Mouse (Mus musculus) hindbrain, embryonic 11.5 days (tissue): ENCODE measurements around the gene D630045J12Rik. TPM values are rescaled to one million over a fixed set of nuclear protein-coding genes. Genes with fewer than 3 reads are reported as not detected.

Source experiments
- ATAC-seq: fragments of 200-750 bp; cut with Nextera tagmentation; 2 replicates; pipeline ENCODE4 v1.8.0; 2017; ENCODE audit warnings: mild to moderate bottlenecking, moderate TSS enrichment, moderate library complexity; ENCODE audit not compliant: low FRiP score
- DNase-seq: peaks from one replicate; pipeline ENCODE4 v3.0.0-alpha.2; 2015; ENCODE audit warnings: low spot score
- H3K27ac ChIP-seq: fragments of 300-500 bp; sonication (generic); 2 replicates; pipeline ENCODE4 v1.5.1; 2014; ENCODE audit warnings: mild to moderate bottlenecking, low read depth, low read length
- H3K27me3 ChIP-seq: fragments of 300-500 bp; sonication (generic); 2 replicates; pipeline ENCODE4 v1.6.1; 2014; ENCODE audit warnings: mild to moderate bottlenecking, low read length, moderate library complexity, mixed read lengths; ENCODE audit not compliant: control insufficient read depth, insufficient read depth
- H3K36me3 ChIP-seq: fragments of 300-500 bp; sonication (generic); 2 replicates; pipeline ENCODE4 v1.6.1; 2014; ENCODE audit warnings: mild to moderate bottlenecking, low read length, moderate library complexity, mixed read lengths; ENCODE audit not compliant: control insufficient read depth, insufficient read depth
- H3K4me1 ChIP-seq: fragments of 300-500 bp; sonication (generic); replicated peaks from 2 replicates; pipeline ENCODE4 v1.6.1; 2014; ENCODE audit warnings: low read length, mixed read lengths; ENCODE audit not compliant: control insufficient read depth, insufficient read depth
- H3K4me2 ChIP-seq: fragments of 300-500 bp; sonication (generic); replicated peaks from 2 replicates; pipeline ENCODE4 v1.6.1; 2014; ENCODE audit warnings: mild to moderate bottlenecking, low read depth, low read length
- H3K4me3 ChIP-seq: fragments of 300-500 bp; sonication (generic); 2 replicates; pipeline ENCODE4 v1.5.1; 2014; ENCODE audit warnings: low read depth, low read length
- H3K9ac ChIP-seq: fragments of 300-500 bp; sonication (generic); 2 replicates; pipeline ENCODE4 v1.6.1; 2014; ENCODE audit warnings: low read depth, low read length
- H3K9me3 ChIP-seq: fragments of 300-500 bp; sonication (generic); 2 replicates; pipeline ENCODE4 v1.6.1; 2016; ENCODE audit warnings: low read length; ENCODE audit not compliant: control insufficient read depth
- WGBS: fragments of 180-500 bp; shearing (Covaris S2); extraction: QIAGEN DNeasy Blood & Tissue Kit; methylation state at CpG from one replicate; pipeline ENCODE4 v1.1.7; 2014; 5-methylcytosine and 5-hydroxymethylcytosine counted together
- polyA plus RNA-seq: library from polyadenylated mRNA; unstranded; fragments of >200 nt; fragmentation: Nextera tagmentation; extraction: Ambion mirVana; gene quantifications from 2 replicates; pipeline ENCODE4 v1.2.1, GENCODE M21; 2014

Gene D630045J12Rik
- polyA plus RNA-seq, 1 experiment from 2014 or later, result 13.2 TPM

GRCm38 (mm10) chr6:38203820-38204219 lies 50.0 kb downstream of the D630045J12Rik start:
- no peak for ATAC-seq
- 66% methylated on average over 4 of the region's 4 CpGs for WGBS
- no peak overlapping the region for H3K27ac ChIP-seq
- H3K27me3 ChIP-seq, result no peaks in the 10 kb centered on the region
- no peaks in the 10 kb centered on the region for H3K36me3 ChIP-seq
- no peak overlapping the region for H3K4me2 ChIP-seq
- DNase-seq, result no peak
- H3K9me3 ChIP-seq, result no peaks in the 10 kb centered on the region
- no peak overlapping the region for H3K4me3 ChIP-seq
- H3K9ac ChIP-seq, result no peak overlapping the region
- H3K4me1 ChIP-seq, result peaks cover 2% of the 10 kb centered on the region

DNA sequence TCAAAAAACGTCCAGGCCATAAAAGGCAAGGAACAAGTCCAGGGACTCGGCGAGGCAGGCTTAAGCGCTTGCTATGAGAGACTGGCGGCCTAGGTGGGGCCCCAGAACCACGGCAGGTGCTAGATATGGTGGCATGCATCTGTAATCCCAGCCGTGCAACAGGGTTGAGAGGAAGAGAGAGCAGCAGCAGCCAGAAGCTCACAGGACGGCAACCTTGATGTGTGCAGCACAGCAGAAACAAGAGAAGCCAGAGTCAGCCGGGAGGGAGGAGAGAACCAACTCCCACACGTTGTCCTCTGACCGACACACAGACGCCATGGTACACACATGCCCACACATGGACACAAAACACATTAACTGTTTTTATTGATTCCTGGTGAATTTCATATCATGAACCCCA lies 51.0 kb downstream of the D630045J12Rik start:
- H3K9me3 ChIP-seq, result no peaks in the 10 kb centered on the region
- H3K27me3 ChIP-seq, result no peaks in the 10 kb centered on the region
- WGBS, result 81% methylated on average over 12 of the region's 12 CpGs
- ATAC-seq, result no peak
- no peak overlapping the region for H3K9ac ChIP-seq
- no peak overlapping the region for H3K27ac ChIP-seq
- H3K4me2 ChIP-seq, result no peak overlapping the region
- H3K4me1 ChIP-seq, result peaks cover 2% of the 10 kb centered on the region
- no peak overlapping the region for H3K4me3 ChIP-seq
- DNase-seq, result no peak
- no peaks in the 10 kb centered on the region for H3K36me3 ChIP-seq

GRCm38 (mm10) chr6:38201495-38201894 lies 52.3 kb downstream of the D630045J12Rik start:
- DNase-seq, result no peak
- Histone ChIP-seq H3K27ac (no peak overlapping the region), H3K9ac (no peak overlapping the region), H3K9me3 (no peaks in the 10 kb centered on the region), H3K36me3 (no peaks in the 10 kb centered on the region), H3K27me3 (no peaks in the 10 kb centered on the region), H3K4me2 (no peak overlapping the region), H3K4me3 (no peak overlapping the region), H3K4me1 (no peaks in the 10 kb centered on the region)
- no peak for ATAC-seq
- WGBS, result 70% methylated on average over 5 of the region's 5 CpGs

- Histone ChIP-seq H3K4me3 (no peak overlapping the region), H3K4me1 (no peaks in the 10 kb centered on the region), H3K4me2 (no peak overlapping the region), H3K27ac (no peak overlapping the region), H3K36me3 (peaks cover 6% of the 10 kb centered on the region; the same call in 1 of the 2 replicates), H3K9ac (no peak overlapping the region), H3K27me3 (no peaks in the 10 kb centered on the region), H3K9me3 (no peaks in the 10 kb centered on the region)
- DNase-seq (no peak), ATAC-seq (no peak)
- WGBS, result 91% methylated on average over 6 of the region's 6 CpGs
Observed at GRCm38 (mm10) chr6:38199599-38199998, 54.2 kb downstream of the D630045J12Rik start.

- ATAC-seq (no peak), DNase-seq (no peak)
- Histone ChIP-seq H3K4me3 (no peak overlapping the region), H3K4me2 (no peak overlapping the region), H3K9me3 (no peaks in the 10 kb centered on the region), H3K4me1 (no peaks in the 10 kb centered on the region), H3K27ac (no peak overlapping the region), H3K27me3 (no peaks in the 10 kb centered on the region), H3K36me3 (peaks cover 6% of the 10 kb centered on the region; the same call in 1 of the 2 replicates), H3K9ac (no peak overlapping the region)
- WGBS, result 100% methylated on average over 1 of the region's 1 CpGs
Observed at GRCm38 (mm10) chr6:38198727-38199126, 55.1 kb downstream of the D630045J12Rik start.

- H3K9me3 ChIP-seq, result no peaks in the 10 kb centered on the region
- peaks cover 6% of the 10 kb centered on the region; the same call in 1 of the 2 replicates for H3K36me3 ChIP-seq
- no peak overlapping the region for H3K27ac ChIP-seq
- WGBS, result 94% methylated on average over 24 of the region's 24 CpGs
- H3K4me1 ChIP-seq, result no peaks in the 10 kb centered on the region
- ATAC-seq (no peak), DNase-seq (no peak)
- no peak overlapping the region for H3K4me3 ChIP-seq
- H3K4me2 ChIP-seq, result no peak overlapping the region
- no peak overlapping the region for H3K9ac ChIP-seq
- H3K27me3 ChIP-seq, result no peaks in the 10 kb centered on the region
Observed at GRCm38 (mm10) chr6:38196266-38197189, 57.3 kb downstream of the D630045J12Rik start.

- no peak overlapping the region for H3K9ac ChIP-seq
- no peak overlapping the region for H3K4me3 ChIP-seq
- ATAC-seq (no peak), DNase-seq (no peak)
- H3K4me2 ChIP-seq, result no peak overlapping the region
- H3K36me3 ChIP-seq, result peaks cover 6% of the 10 kb centered on the region; the same call in 1 of the 2 replicates
- H3K4me1 ChIP-seq, result no peaks in the 10 kb centered on the region
- 89% methylated on average over 10 of the region's 10 CpGs for WGBS
- H3K27me3 ChIP-seq, result no peaks in the 10 kb centered on the region
- no peak overlapping the region for H3K27ac ChIP-seq
- no peaks in the 10 kb centered on the region for H3K9me3 ChIP-seq
Observed at GRCm38 (mm10) chr6:38195306-38195705, 58.5 kb downstream of the D630045J12Rik start.

DNA sequence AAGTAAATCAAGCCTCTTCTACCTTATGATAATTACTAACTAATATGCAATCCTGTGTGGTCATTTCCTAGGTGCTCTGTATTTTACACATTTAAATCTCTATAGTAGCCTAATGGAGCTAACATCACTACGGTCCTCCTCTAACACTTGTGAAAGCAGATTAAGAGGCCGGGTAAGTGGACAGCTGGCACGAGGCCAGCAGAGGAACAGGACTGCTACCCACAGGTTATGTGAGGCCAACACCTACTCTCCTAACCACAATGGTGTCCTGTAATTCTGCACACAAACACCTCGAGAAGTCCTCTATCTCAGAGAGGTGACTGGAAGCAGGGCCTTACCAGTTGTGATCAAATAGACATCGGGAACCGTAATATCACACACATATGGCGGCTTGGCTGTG lies 59.8 kb downstream of the D630045J12Rik start:
- no peak overlapping the region for H3K9ac ChIP-seq
- H3K9me3 ChIP-seq, result no peaks in the 10 kb centered on the region
- DNase-seq (no peak), ATAC-seq (no peak)
- no peak overlapping the region for H3K4me2 ChIP-seq
- no peak overlapping the region for H3K27ac ChIP-seq
- H3K27me3 ChIP-seq, result no peaks in the 10 kb centered on the region
- peaks cover 6% of the 10 kb centered on the region; the same call in 1 of the 2 replicates for H3K36me3 ChIP-seq
- 93% methylated on average over 7 of the region's 7 CpGs for WGBS
- no peaks in the 10 kb centered on the region for H3K4me1 ChIP-seq
- H3K4me3 ChIP-seq, result no peak overlapping the region

- Histone ChIP-seq H3K27me3 (no peaks in the 10 kb centered on the region), H3K9ac (no peak overlapping the region), H3K9me3 (no peaks in the 10 kb centered on the region), H3K4me3 (no peak overlapping the region), H3K4me1 (no peaks in the 10 kb centered on the region), H3K36me3 (peaks cover 6% of the 10 kb centered on the region; the same call in 1 of the 2 replicates), H3K4me2 (no peak overlapping the region), H3K27ac (no peak overlapping the region)
- 97% methylated on average over 7 of the region's 7 CpGs for WGBS
- no peak for ATAC-seq
- no peak for DNase-seq
Observed at GRCm38 (mm10) chr6:38192952-38193351, 60.9 kb downstream of the D630045J12Rik start.
